Mouse (Mus musculus) liver, postnatal 0 days (tissue): ENCODE results near the gene Dqx1. TPM values are rescaled to one million over a fixed set of nuclear protein-coding genes. Genes with fewer than 3 reads are reported as not detected.
A peak's percentile ranks its signal among the peaks of the same experiment; 100 is the strongest.

Source experiments
- ATAC-seq: fragments of 200-750 bp; cut with Nextera tagmentation; 2 replicates; pipeline ENCODE4 v1.8.0; 2017; ENCODE audit warnings: mild to moderate bottlenecking, moderate library complexity
- DNase-seq: peaks from one replicate; pipeline ENCODE4 v3.0.0-alpha.2; 2016
- H3K27ac ChIP-seq: fragments of 300-500 bp; sonication (generic); 2 replicates; pipeline ENCODE4 v1.5.1; 2014; ENCODE audit warnings: antibody characterized with exemption, moderate library complexity, mild to moderate bottlenecking, low read depth
- H3K27me3 ChIP-seq: fragments of 300-500 bp; sonication (generic); 2 replicates; pipeline ENCODE4 v1.6.1; 2014; ENCODE audit warnings: low read length, control low read depth, mixed read lengths; ENCODE audit not compliant: insufficient read depth
- H3K36me3 ChIP-seq: fragments of 300-500 bp; sonication (generic); replicated peaks from 2 replicates; pipeline ENCODE4 v1.6.1; 2014; ENCODE audit warnings: mild to moderate bottlenecking, control low read depth, low read length, moderate library complexity, mixed read lengths; ENCODE audit not compliant: insufficient read depth
- H3K4me1 ChIP-seq: fragments of 300-500 bp; sonication (generic); 2 replicates; pipeline ENCODE4 v1.6.1; 2014; ENCODE audit warnings: antibody characterized with exemption, mild to moderate bottlenecking, control low read depth; ENCODE audit not compliant: insufficient read depth
- H3K4me2 ChIP-seq: fragments of 300-500 bp; sonication (generic); 2 replicates; pipeline ENCODE4 v1.6.1; 2014; ENCODE audit warnings: low read depth, mild to moderate bottlenecking, low read length, moderate library complexity, mixed read lengths
- H3K4me3 ChIP-seq: fragments of 300-500 bp; sonication (generic); 2 replicates; pipeline ENCODE4 v1.5.1; 2014; ENCODE audit warnings: low read depth, low read length
- H3K9ac ChIP-seq: fragments of 300-500 bp; sonication (generic); replicated peaks from 2 replicates; pipeline ENCODE4 v1.6.1; 2014; ENCODE audit warnings: mild to moderate bottlenecking, moderate library complexity
- H3K9me3 ChIP-seq: fragments of 300-500 bp; sonication (generic); 2 replicates; pipeline ENCODE4 v1.6.1; 2016; ENCODE audit warnings: mild to moderate bottlenecking, control low read depth, low read length, mixed read lengths
- CTCF ChIP-seq: sonication (generic); IDR thresholded peaks from 2 replicates; pipeline ENCODE4 v1.5.1; 2016; ENCODE audit warnings: antibody characterized with exemption, low read depth
- EP300 ChIP-seq: IDR thresholded peaks from 2 replicates; pipeline ENCODE4 v1.6.1; 2016; ENCODE audit warnings: antibody characterized with exemption, low read depth, mild to moderate bottlenecking
- WGBS: fragments of 180-500 bp; shearing (Covaris S2); extraction: QIAGEN DNeasy Blood & Tissue Kit; methylation state at CpG from one replicate; pipeline ENCODE4 v1.1.7; 2014; ENCODE audit not compliant: insufficient replicate concordance; 5-methylcytosine and 5-hydroxymethylcytosine counted together
- polyA plus RNA-seq: library from polyadenylated mRNA; unstranded; fragments of >200 nt; fragmentation: Nextera tagmentation; extraction: Ambion mirVana; gene quantifications from 2 replicates; pipeline ENCODE4 v1.2.1, GENCODE M21; 2015

The Dqx1 gene
- polyA plus RNA-seq: 7.5 and 8.2 TPM in 2 replicates

DNA sequence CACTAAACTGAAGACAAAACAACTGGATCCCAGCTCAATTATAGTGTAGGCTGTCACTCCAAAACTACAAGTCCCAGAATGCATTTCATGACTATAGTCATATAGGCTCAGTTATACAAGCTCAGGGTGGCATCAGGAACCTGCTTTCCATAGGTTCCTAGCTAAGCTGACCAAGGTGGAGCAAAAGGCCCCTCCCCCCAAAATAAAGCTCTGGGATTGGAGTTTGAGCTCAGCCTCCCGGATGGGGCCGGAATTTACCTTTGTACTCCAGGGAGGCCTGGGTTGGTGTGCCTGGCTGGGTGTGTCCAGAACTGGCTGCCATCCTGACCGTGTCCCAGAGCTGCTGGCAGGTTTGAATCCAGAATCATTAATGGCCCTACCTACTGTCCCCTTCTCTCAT, at the start of gene Dqx1:
Gene Dqx1 (plus strand): TSS at position 55 of the 400 bp plus-strand sequence.
- H3K4me2 ChIP-seq: peak within 1 kb of the TSS; percentile 70
- peaks cover 24% of the 10 kb centered on the region for H3K4me1 ChIP-seq
- no peaks in the 10 kb centered on the region for H3K9me3 ChIP-seq
- peak; percentile 60 for ATAC-seq
- peak within 1 kb of the TSS; percentile 38 for H3K4me3 ChIP-seq
- H3K36me3 ChIP-seq: peaks cover 17% of the 10 kb centered on the region
- 69% methylated on average over 3 of the region's 3 CpGs for WGBS
- H3K9ac ChIP-seq: peak within 1 kb of the TSS; percentile 58
- DNase-seq: peak; percentile 75
- TF ChIP-seq CTCF: no peak
- TF ChIP-seq EP300: peak; percentile 58
- peak within 1 kb of the TSS; percentile 90 for H3K27ac ChIP-seq
- H3K27me3 ChIP-seq: peaks cover 6% of the 10 kb centered on the region

DNA sequence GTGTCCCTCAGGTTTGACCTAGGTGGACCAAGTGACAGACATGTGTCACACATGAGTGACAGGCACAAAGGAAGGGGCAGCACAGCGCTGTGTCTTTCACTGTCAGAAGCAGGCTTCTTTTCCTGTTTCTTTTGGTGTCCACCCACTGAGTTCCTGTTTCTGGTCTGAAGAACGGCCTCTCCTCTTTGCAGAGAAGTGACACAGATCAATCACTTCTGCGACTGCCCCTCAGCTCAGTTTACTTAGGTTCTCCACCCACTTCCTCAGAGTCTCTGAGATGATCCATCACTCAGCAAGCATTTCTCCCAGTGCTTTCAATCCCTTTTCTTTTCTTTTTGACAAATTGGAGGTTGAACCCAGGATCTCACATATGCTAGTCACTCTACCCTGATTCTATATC, 49.0 kb upstream of the Dqx1 start:
- Histone ChIP-seq H3K9me3 (no peaks in the 10 kb centered on the region), H3K4me2 (no peak overlapping the region), H3K27me3 (no peaks in the 10 kb centered on the region), H3K9ac (no peak overlapping the region), H3K4me1 (peaks cover 54% of the 10 kb centered on the region), H3K27ac (peak overlapping the region; percentile 64), H3K36me3 (no peaks in the 10 kb centered on the region), H3K4me3 (no peak overlapping the region)
- no peak for ATAC-seq
- no peak for DNase-seq
- WGBS: 34% methylated on average over 3 of the region's 3 CpGs
- TF ChIP-seq CTCF (no peak), EP300 (no peak)

DNA sequence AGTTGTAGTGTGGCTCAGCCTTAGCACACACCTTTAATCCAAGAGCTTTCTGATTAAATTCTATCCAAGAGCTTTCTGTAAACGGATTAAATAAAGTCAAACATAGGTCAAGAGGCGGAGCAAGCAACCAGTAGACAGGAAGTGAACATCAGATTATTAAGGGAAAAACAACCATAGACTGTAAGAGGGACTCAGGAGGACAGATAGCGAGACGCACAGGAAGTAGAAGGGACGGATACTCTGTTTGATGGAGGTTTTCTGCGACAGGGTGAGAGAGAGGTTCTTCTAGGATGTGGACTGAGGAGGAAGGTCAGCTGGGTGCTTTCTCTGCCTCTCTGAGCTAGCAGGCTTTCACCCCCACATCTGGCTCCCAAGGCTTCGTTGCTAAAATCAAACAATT, 47.6 kb upstream of the Dqx1 start:
- peak overlapping the region; percentile 19 for H3K4me3 ChIP-seq
- no peaks in the 10 kb centered on the region for H3K36me3 ChIP-seq
- H3K4me2 ChIP-seq: peak overlapping the region; percentile 59
- 0 out of 2 replicates have a peak, but pooled peaks have one; percentile 30 for TF ChIP-seq EP300
- no peak for TF ChIP-seq CTCF
- no peaks in the 10 kb centered on the region for H3K27me3 ChIP-seq
- DNase-seq: no peak
- 39% methylated on average over 7 of the region's 7 CpGs for WGBS
- peaks cover 47% of the 10 kb centered on the region for H3K4me1 ChIP-seq
- H3K27ac ChIP-seq: peak overlapping the region; percentile 77
- H3K9me3 ChIP-seq: no peaks in the 10 kb centered on the region
- H3K9ac ChIP-seq: peak overlapping the region; percentile 57
- ATAC-seq: no peak

DNA sequence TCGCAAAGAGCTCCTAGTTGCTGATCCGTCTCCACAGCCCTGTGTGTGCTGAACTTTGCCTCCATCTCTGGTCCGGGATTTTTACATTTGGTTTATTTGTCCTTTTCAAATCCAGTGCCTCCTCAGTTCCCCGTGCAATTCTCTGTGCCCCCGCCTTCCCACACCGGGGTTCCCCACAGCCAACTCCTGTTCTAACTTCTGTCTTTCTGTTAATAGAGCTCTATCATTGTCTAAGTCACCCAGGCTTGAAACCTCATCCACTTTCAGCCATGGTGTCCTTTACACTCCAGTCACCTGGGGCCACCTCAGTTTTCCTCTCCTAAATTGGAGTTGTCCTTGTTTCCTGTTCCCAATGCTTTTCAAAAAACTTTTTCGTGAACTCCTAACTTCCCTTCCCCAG, 46.4 kb upstream of the Dqx1 start:
- Histone ChIP-seq H3K36me3 (no peaks in the 10 kb centered on the region), H3K4me2 (no peak overlapping the region), H3K27ac (no peak overlapping the region), H3K9me3 (no peaks in the 10 kb centered on the region), H3K27me3 (no peaks in the 10 kb centered on the region), H3K4me1 (peaks cover 40% of the 10 kb centered on the region), H3K4me3 (no peak overlapping the region), H3K9ac (no peak overlapping the region)
- 59% methylated on average over 7 of the region's 7 CpGs for WGBS
- ATAC-seq (no peak), DNase-seq (no peak)
- TF ChIP-seq EP300 (no peak), CTCF (no peak)

DNA sequence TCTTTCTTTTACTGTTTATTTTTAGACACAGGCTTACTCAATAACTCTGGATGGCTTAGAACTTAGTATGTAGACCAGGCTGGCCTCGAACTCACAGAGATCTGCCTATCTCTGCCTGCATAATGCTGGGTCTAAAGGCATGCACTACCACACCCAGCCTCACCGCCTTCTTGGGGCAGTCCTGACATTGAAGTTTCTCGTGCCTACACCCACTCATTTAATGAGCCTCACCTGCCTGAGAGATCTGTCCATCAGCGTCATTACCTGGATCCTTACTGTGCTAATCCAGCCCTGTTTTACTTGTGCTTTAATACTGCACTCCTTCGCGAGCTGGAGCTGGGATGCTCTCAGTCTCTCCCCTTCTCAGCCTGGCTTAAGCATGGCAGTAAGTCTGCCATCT, 45.9 kb upstream of the Dqx1 start:
- Histone ChIP-seq H3K27me3 (no peaks in the 10 kb centered on the region), H3K9me3 (no peaks in the 10 kb centered on the region), H3K27ac (peak overlapping the region; percentile 46; the same call in 1 of the 2 replicates), H3K4me1 (peaks cover 42% of the 10 kb centered on the region), H3K4me3 (no peak overlapping the region), H3K9ac (no peak overlapping the region), H3K4me2 (no peak overlapping the region), H3K36me3 (no peaks in the 10 kb centered on the region)
- 73% methylated on average over 6 of the region's 6 CpGs for WGBS
- no peak for ATAC-seq
- DNase-seq: no peak
- TF ChIP-seq CTCF (peak; percentile 19; the same call in 1 of the 2 replicates), EP300 (no peak)

DNA sequence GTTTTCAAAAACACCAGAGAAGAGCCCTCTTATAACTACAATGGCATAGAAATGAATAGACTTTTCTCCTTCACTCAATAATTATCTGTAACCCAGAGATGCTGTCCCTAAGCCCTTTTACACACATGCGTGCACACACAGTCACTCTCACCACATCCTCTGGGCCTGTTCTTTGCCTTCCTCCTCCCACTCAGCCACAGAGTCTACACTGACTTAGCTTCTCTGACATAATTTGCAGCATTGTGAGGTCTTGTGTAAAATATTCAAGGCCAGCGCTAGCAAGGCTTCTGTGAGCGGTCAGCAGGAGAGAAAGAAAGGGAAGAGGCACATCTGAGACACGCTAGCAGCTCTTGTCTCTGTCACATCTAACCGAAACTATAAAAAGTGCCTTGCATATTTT, 44.2 kb upstream of the Dqx1 start:
- ATAC-seq (no peak), DNase-seq (no peak)
- Histone ChIP-seq H3K36me3 (no peaks in the 10 kb centered on the region), H3K27me3 (no peaks in the 10 kb centered on the region), H3K4me2 (peak overlapping the region; percentile 42), H3K4me3 (no peak overlapping the region), H3K27ac (peak overlapping the region; percentile 97), H3K4me1 (peaks cover 45% of the 10 kb centered on the region), H3K9ac (peak overlapping the region; percentile 47), H3K9me3 (no peaks in the 10 kb centered on the region)
- 44% methylated on average over 5 of the region's 5 CpGs for WGBS
- TF ChIP-seq CTCF (no peak), EP300 (no peak)
